Mouse (Mus musculus) liver, postnatal 0 days (tissue): ENCODE measurements around the gene Pom121l2. TPM values are rescaled to one million over a fixed set of nuclear protein-coding genes. Genes with fewer than 3 reads are reported as not detected.

ENCODE experiments used
- ATAC-seq: fragments of 200-750 bp; cut with Nextera tagmentation; 2 replicates; pipeline ENCODE4 v1.8.0; 2017; ENCODE audit warnings: mild to moderate bottlenecking, moderate library complexity
- DNase-seq: peaks from one replicate; pipeline ENCODE4 v3.0.0-alpha.2; 2016
- H3K27ac ChIP-seq: fragments of 300-500 bp; sonication (generic); 2 replicates; pipeline ENCODE4 v1.5.1; 2014; ENCODE audit warnings: antibody characterized with exemption, moderate library complexity, mild to moderate bottlenecking, low read depth
- H3K27me3 ChIP-seq: fragments of 300-500 bp; sonication (generic); 2 replicates; pipeline ENCODE4 v1.6.1; 2014; ENCODE audit warnings: low read length, control low read depth, mixed read lengths; ENCODE audit not compliant: insufficient read depth
- H3K36me3 ChIP-seq: fragments of 300-500 bp; sonication (generic); replicated peaks from 2 replicates; pipeline ENCODE4 v1.6.1; 2014; ENCODE audit warnings: mild to moderate bottlenecking, control low read depth, low read length, moderate library complexity, mixed read lengths; ENCODE audit not compliant: insufficient read depth
- H3K4me1 ChIP-seq: fragments of 300-500 bp; sonication (generic); 2 replicates; pipeline ENCODE4 v1.6.1; 2014; ENCODE audit warnings: antibody characterized with exemption, mild to moderate bottlenecking, control low read depth; ENCODE audit not compliant: insufficient read depth
- H3K4me2 ChIP-seq: fragments of 300-500 bp; sonication (generic); 2 replicates; pipeline ENCODE4 v1.6.1; 2014; ENCODE audit warnings: low read depth, mild to moderate bottlenecking, low read length, moderate library complexity, mixed read lengths
- H3K4me3 ChIP-seq: fragments of 300-500 bp; sonication (generic); 2 replicates; pipeline ENCODE4 v1.5.1; 2014; ENCODE audit warnings: low read depth, low read length
- H3K9ac ChIP-seq: fragments of 300-500 bp; sonication (generic); replicated peaks from 2 replicates; pipeline ENCODE4 v1.6.1; 2014; ENCODE audit warnings: mild to moderate bottlenecking, moderate library complexity
- H3K9me3 ChIP-seq: fragments of 300-500 bp; sonication (generic); 2 replicates; pipeline ENCODE4 v1.6.1; 2016; ENCODE audit warnings: mild to moderate bottlenecking, control low read depth, low read length, mixed read lengths
- CTCF ChIP-seq: sonication (generic); IDR thresholded peaks from 2 replicates; pipeline ENCODE4 v1.5.1; 2016; ENCODE audit warnings: antibody characterized with exemption, low read depth
- EP300 ChIP-seq: IDR thresholded peaks from 2 replicates; pipeline ENCODE4 v1.6.1; 2016; ENCODE audit warnings: antibody characterized with exemption, low read depth, mild to moderate bottlenecking
- WGBS: fragments of 180-500 bp; shearing (Covaris S2); extraction: QIAGEN DNeasy Blood & Tissue Kit; methylation state at CpG from one replicate; pipeline ENCODE4 v1.1.7; 2014; ENCODE audit not compliant: insufficient replicate concordance; 5-methylcytosine and 5-hydroxymethylcytosine counted together
- polyA plus RNA-seq: library from polyadenylated mRNA; unstranded; fragments of >200 nt; fragmentation: Nextera tagmentation; extraction: Ambion mirVana; gene quantifications from 2 replicates; pipeline ENCODE4 v1.2.1, GENCODE M21; 2015

The Pom121l2 gene
- polyA plus RNA-seq, 1 experiment from 2014 or later, result not detected

GRCm38 (mm10) chr13:22021581-22021980, 40.6 kb downstream of the Pom121l2 start:
- peak overlapping the region; percentile 59 for H3K4me3 ChIP-seq
- ATAC-seq (peak; percentile 38), DNase-seq (no peak)
- H3K9ac ChIP-seq, result peak overlapping the region; percentile 65
- TF ChIP-seq EP300, result no peak
- TF ChIP-seq CTCF, result no peak
- no peaks in the 10 kb centered on the region for H3K27me3 ChIP-seq
- no peaks in the 10 kb centered on the region for H3K9me3 ChIP-seq
- H3K36me3 ChIP-seq, result no peaks in the 10 kb centered on the region
- peak overlapping the region; percentile 81 for H3K4me2 ChIP-seq
- 0% methylated on average over 11 of the region's 11 CpGs for WGBS
- peak overlapping the region; percentile 74 for H3K27ac ChIP-seq
- H3K4me1 ChIP-seq, result peaks cover 7% of the 10 kb centered on the region

- Histone ChIP-seq H3K27ac (peak overlapping the region; percentile 74), H3K27me3 (no peaks in the 10 kb centered on the region), H3K4me2 (peak overlapping the region; percentile 81), H3K4me1 (peaks cover 7% of the 10 kb centered on the region), H3K36me3 (no peaks in the 10 kb centered on the region), H3K9me3 (no peaks in the 10 kb centered on the region), H3K9ac (peak overlapping the region; percentile 65), H3K4me3 (peak overlapping the region; percentile 59)
- WGBS, result under 1% methylated on average over 9 of the region's 9 CpGs
- TF ChIP-seq CTCF (no peak), EP300 (peak; percentile 62)
- ATAC-seq (peak; percentile 72), DNase-seq (peak; percentile 88)
These were observed 41.2 kb downstream of the Pom121l2 start for GRCm38 (mm10) chr13:22022241-22022640.

- Histone ChIP-seq H3K4me2 (peak overlapping the region; percentile 73), H3K36me3 (no peaks in the 10 kb centered on the region), H3K27me3 (no peaks in the 10 kb centered on the region), H3K4me1 (peaks cover 7% of the 10 kb centered on the region), H3K27ac (peak overlapping the region; percentile 66), H3K9ac (peak overlapping the region; percentile 72), H3K9me3 (no peaks in the 10 kb centered on the region), H3K4me3 (peak overlapping the region; percentile 62)
- TF ChIP-seq CTCF, result no peak
- TF ChIP-seq EP300, result peak; percentile 77
- WGBS, result 1% methylated on average over 35 of the region's 35 CpGs
- DNase-seq (peak; percentile 91), ATAC-seq (peak; percentile 50)
These were observed 45.4 kb downstream of the Pom121l2 start for GRCm38 (mm10) chr13:22026058-22027031.

DNA sequence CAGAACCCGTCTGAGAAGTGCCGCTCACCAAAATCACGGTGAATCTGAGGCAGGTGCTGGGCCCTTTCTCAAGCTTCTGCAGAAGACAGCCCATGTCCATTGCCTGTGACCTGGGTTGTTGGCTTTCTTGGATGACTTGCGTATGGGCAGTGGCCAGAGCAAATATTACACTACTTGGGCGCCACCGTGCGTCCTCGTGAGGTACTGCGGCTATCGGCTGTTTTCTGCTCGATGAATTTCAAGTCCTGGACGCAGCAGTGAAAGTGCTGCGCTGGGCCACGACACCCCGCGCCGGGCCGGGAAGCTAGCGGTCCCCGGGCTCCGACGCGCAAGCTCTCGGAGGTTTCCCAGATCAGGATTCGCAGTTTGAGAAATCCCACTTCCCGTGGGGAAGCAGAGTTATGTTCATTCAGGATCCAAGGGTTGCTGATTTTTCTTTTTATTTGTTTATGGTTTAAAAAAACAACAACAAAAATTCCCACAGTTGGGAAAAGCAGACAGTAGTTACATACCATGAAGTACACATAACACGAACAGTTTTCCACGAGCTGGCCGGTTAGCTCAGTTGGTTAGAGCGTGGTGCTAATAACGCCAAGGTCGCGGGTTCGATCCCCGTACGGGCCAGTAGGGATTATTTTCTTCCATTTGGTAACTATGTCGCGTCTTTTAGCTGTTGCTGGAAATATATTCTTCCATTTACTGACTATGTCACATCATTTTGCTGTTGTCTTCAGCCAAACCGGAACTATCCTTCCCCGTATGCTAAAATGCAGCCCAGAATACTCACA, 47.9 kb downstream of the Pom121l2 start:
- peak; percentile 96 for DNase-seq
- no peaks in the 10 kb centered on the region for H3K36me3 ChIP-seq
- peak overlapping the region; percentile 77 for H3K4me2 ChIP-seq
- peak; percentile 99 for TF ChIP-seq CTCF
- no peak for TF ChIP-seq EP300
- no peaks in the 10 kb centered on the region for H3K27me3 ChIP-seq
- peak overlapping the region; percentile 59 for H3K4me3 ChIP-seq
- H3K27ac ChIP-seq, result peak overlapping the region; percentile 85
- under 1% methylated on average over 40 of the region's 40 CpGs for WGBS
- ATAC-seq, result peak; percentile 87
- peaks cover 6% of the 10 kb centered on the region for H3K4me1 ChIP-seq
- peak overlapping the region; percentile 71 for H3K9ac ChIP-seq
- no peaks in the 10 kb centered on the region for H3K9me3 ChIP-seq

DNA sequence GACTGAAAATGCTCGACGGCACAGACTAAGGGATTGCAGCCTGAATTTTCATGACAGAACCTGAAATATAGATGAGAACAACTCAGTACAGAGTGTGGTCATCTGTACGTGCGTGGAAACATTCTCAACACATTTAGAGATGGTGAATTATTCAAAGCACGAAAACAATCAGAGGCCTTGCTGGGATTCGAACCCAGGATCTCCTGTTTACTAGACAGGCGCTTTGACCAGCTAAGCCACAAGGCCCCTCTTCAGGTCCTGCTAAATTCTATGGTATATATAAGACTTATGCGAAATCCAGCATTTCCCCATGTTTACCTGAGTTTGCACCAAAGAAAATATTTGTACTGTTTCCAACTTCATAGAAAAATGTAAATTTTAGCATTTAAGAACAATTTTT, 48.9 kb downstream of the Pom121l2 start:
- ATAC-seq, result no peak
- H3K4me2 ChIP-seq, result no peak overlapping the region
- no peak for TF ChIP-seq EP300
- DNase-seq, result no peak
- peaks cover 12% of the 10 kb centered on the region for H3K4me1 ChIP-seq
- H3K27me3 ChIP-seq, result no peaks in the 10 kb centered on the region
- WGBS, result 54% methylated on average over 8 of the region's 8 CpGs
- no peak overlapping the region for H3K27ac ChIP-seq
- H3K9ac ChIP-seq, result no peak overlapping the region
- H3K36me3 ChIP-seq, result no peaks in the 10 kb centered on the region
- no peak overlapping the region for H3K4me3 ChIP-seq
- no peaks in the 10 kb centered on the region for H3K9me3 ChIP-seq

GRCm38 (mm10) chr13:22030493-22030892, 49.5 kb downstream of the Pom121l2 start:
- TF ChIP-seq CTCF (peak; percentile 52), EP300 (no peak)
- no peaks in the 10 kb centered on the region for H3K9me3 ChIP-seq
- H3K27me3 ChIP-seq, result no peaks in the 10 kb centered on the region
- H3K9ac ChIP-seq, result no peak overlapping the region
- WGBS, result 11% methylated on average over 4 of the region's 4 CpGs
- H3K36me3 ChIP-seq, result no peaks in the 10 kb centered on the region
- ATAC-seq, result no peak
- DNase-seq, result no peak
- H3K4me3 ChIP-seq, result no peak overlapping the region
- no peak overlapping the region for H3K4me2 ChIP-seq
- no peak overlapping the region for H3K27ac ChIP-seq
- peaks cover 12% of the 10 kb centered on the region for H3K4me1 ChIP-seq
